Mouse (Mus musculus) liver, embryonic 13.5 days (tissue): ENCODE data around the gene Pus7. TPM values are rescaled to one million over a fixed set of nuclear protein-coding genes. Genes with fewer than 3 reads are reported as not detected.

Experiments
- ATAC-seq: fragments of 200-750 bp; cut with Nextera tagmentation; 2 replicates; pipeline ENCODE4 v1.8.0; 2017; ENCODE audit warnings: low read depth, mild to moderate bottlenecking, moderate number of reproducible peaks, moderate library complexity
- DNase-seq: peaks from one replicate; pipeline ENCODE4 v3.0.0; 2022
- H3K27ac ChIP-seq: fragments of 300-500 bp; sonication (generic); 2 replicates; pipeline ENCODE4 v1.5.1; 2015; ENCODE audit warnings: moderate library complexity, mild to moderate bottlenecking, inconsistent platforms
- H3K27me3 ChIP-seq: fragments of 300-500 bp; sonication (generic); 2 replicates; pipeline ENCODE4 v1.6.1; 2015; ENCODE audit warnings: mild to moderate bottlenecking, inconsistent platforms
- H3K36me3 ChIP-seq: fragments of 300-500 bp; sonication (generic); 2 replicates; pipeline ENCODE4 v1.6.1; 2015; ENCODE audit warnings: mild to moderate bottlenecking, inconsistent platforms
- H3K4me1 ChIP-seq: fragments of 300-500 bp; sonication (generic); replicated peaks from 2 replicates; pipeline ENCODE4 v1.6.1; 2015; ENCODE audit warnings: inconsistent platforms
- H3K4me2 ChIP-seq: fragments of 300-500 bp; sonication (generic); 2 replicates; pipeline ENCODE4 v1.6.1; 2015; ENCODE audit warnings: inconsistent platforms, mild to moderate bottlenecking, moderate library complexity
- H3K4me3 ChIP-seq: fragments of 300-500 bp; sonication (generic); replicated peaks from 2 replicates; pipeline ENCODE4 v1.5.1; 2015; ENCODE audit warnings: mild to moderate bottlenecking, inconsistent platforms
- H3K9ac ChIP-seq: fragments of 300-500 bp; sonication (generic); 2 replicates; pipeline ENCODE4 v1.6.1; 2015; ENCODE audit warnings: mild to moderate bottlenecking, inconsistent platforms
- H3K9me3 ChIP-seq: fragments of 300-500 bp; sonication (generic); replicated peaks from 2 replicates; pipeline ENCODE4 v1.6.1; 2016; ENCODE audit warnings: inconsistent platforms
- WGBS: fragments of 180-500 bp; shearing (Covaris S2); methylation state at CpG from one replicate; pipeline ENCODE4 v1.1.7; 2015; ENCODE audit not compliant: insufficient replicate concordance; 5-methylcytosine and 5-hydroxymethylcytosine counted together
- polyA plus RNA-seq: library from polyadenylated mRNA; unstranded; fragments of >200 nt; fragmentation: Nextera tagmentation; extraction: Ambion mirVana; gene quantifications from 2 replicates; pipeline ENCODE4 v1.2.1, GENCODE M21; 2015

The Pus7 gene
- 21.7 and 26.8 TPM in 2 replicates for polyA plus RNA-seq

GRCm38 (mm10) chr5:23782931-23783877 is at the start of gene Pus7:
Gene Pus7 (minus strand): TSS chr5:23783711.
- peaks cover 43% of the 10 kb centered on the region for H3K4me1 ChIP-seq
- peak; percentile 89 for ATAC-seq
- H3K4me3 ChIP-seq = peak within 1 kb of the TSS; percentile 87
- peaks cover 1% of the 10 kb centered on the region for H3K36me3 ChIP-seq
- under 1% methylated on average over 83 of the region's 86 CpGs for WGBS
- H3K27me3 ChIP-seq = no peaks in the 10 kb centered on the region
- peak within 1 kb of the TSS; percentile 95 for H3K4me2 ChIP-seq
- H3K9me3 ChIP-seq = no peaks in the 10 kb centered on the region
- DNase-seq = peak; percentile 81
- peak within 1 kb of the TSS; percentile 69 for H3K27ac ChIP-seq
- H3K9ac ChIP-seq = peak within 1 kb of the TSS; percentile 94

- no peaks in the 10 kb centered on the region for H3K36me3 ChIP-seq
- H3K9me3 ChIP-seq = no peaks in the 10 kb centered on the region
- whole genome bisulfite sequencing = 28% methylated on average over 58 of the region's 58 CpGs
- ATAC-seq = no peak
- no peak overlapping the region for H3K9ac ChIP-seq
- H3K4me2 ChIP-seq = peak overlapping the region; percentile 8; the same call in 1 of the 2 replicates
- H3K4me3 ChIP-seq = no peak overlapping the region
- no peak overlapping the region for H3K27ac ChIP-seq
- peaks cover 3% of the 10 kb centered on the region; the same call in 1 of the 2 replicates for H3K4me1 ChIP-seq
- H3K27me3 ChIP-seq = peaks cover 50% of the 10 kb centered on the region
- no peak for DNase-seq
Observed at GRCm38 (mm10) chr5:23830897-23831752, 47.6 kb upstream of the Pus7 start.

GRCm38 (mm10) chr5:23826321-23827004 is 43.0 kb upstream of the Pus7 start:
- Histone ChIP-seq H3K27ac (no peak overlapping the region), H3K4me2 (no peak overlapping the region), H3K27me3 (peaks cover 27% of the 10 kb centered on the region), H3K36me3 (no peaks in the 10 kb centered on the region), H3K9ac (no peak overlapping the region), H3K4me1 (peaks cover 3% of the 10 kb centered on the region; the same call in 1 of the 2 replicates), H3K4me3 (no peak overlapping the region), H3K9me3 (no peaks in the 10 kb centered on the region)
- 24% methylated on average over 11 of the region's 11 CpGs for WGBS
- no peak for ATAC-seq
- DNase-seq = peak; percentile 24

GRCm38 (mm10) chr5:23824171-23824733 is 40.7 kb upstream of the Pus7 start:
- Histone ChIP-seq H3K4me3 (no peak overlapping the region), H3K36me3 (peaks cover 12% of the 10 kb centered on the region), H3K27me3 (peaks cover 6% of the 10 kb centered on the region), H3K9me3 (no peaks in the 10 kb centered on the region), H3K4me2 (no peak overlapping the region), H3K4me1 (no peaks in the 10 kb centered on the region), H3K9ac (no peak overlapping the region), H3K27ac (no peak overlapping the region)
- ATAC-seq = no peak
- 72% methylated on average over 8 of the region's 8 CpGs for WGBS
- no peak for DNase-seq

GRCm38 (mm10) chr5:23822306-23822705 is 38.8 kb upstream of the Pus7 start:
- DNase-seq = no peak
- Histone ChIP-seq H3K9ac (no peak overlapping the region), H3K4me2 (no peak overlapping the region), H3K9me3 (no peaks in the 10 kb centered on the region), H3K27ac (no peak overlapping the region), H3K4me1 (no peaks in the 10 kb centered on the region), H3K36me3 (peaks cover 27% of the 10 kb centered on the region), H3K4me3 (no peak overlapping the region), H3K27me3 (no peaks in the 10 kb centered on the region)
- 0 out of 2 replicates have a peak, but pooled peaks have one; percentile 7 for ATAC-seq
- WGBS = 72% methylated on average over 11 of the region's 11 CpGs

- DNase-seq (no peak), ATAC-seq (no peak)
- Histone ChIP-seq H3K27ac (no peak overlapping the region), H3K4me3 (no peak overlapping the region), H3K36me3 (peaks cover 81% of the 10 kb centered on the region), H3K9ac (no peak overlapping the region), H3K4me2 (no peak overlapping the region), H3K27me3 (no peaks in the 10 kb centered on the region), H3K9me3 (peaks cover 9% of the 10 kb centered on the region), H3K4me1 (no peaks in the 10 kb centered on the region)
- WGBS = 90% methylated on average over 15 of the region's 15 CpGs
Observed at GRCm38 (mm10) chr5:23816681-23817080, 33.2 kb upstream of the Pus7 start.

GRCm38 (mm10) chr5:23814841-23815240 is 31.3 kb upstream of the Pus7 start:
- no peak overlapping the region for H3K4me3 ChIP-seq
- H3K27ac ChIP-seq = no peak overlapping the region
- no peak for DNase-seq
- H3K4me1 ChIP-seq = no peaks in the 10 kb centered on the region
- H3K36me3 ChIP-seq = peaks cover 93% of the 10 kb centered on the region
- H3K9me3 ChIP-seq = peaks cover 9% of the 10 kb centered on the region
- WGBS = 87% methylated on average over 5 of the region's 5 CpGs
- H3K4me2 ChIP-seq = no peak overlapping the region
- H3K9ac ChIP-seq = no peak overlapping the region
- no peak for ATAC-seq
- H3K27me3 ChIP-seq = no peaks in the 10 kb centered on the region

GRCm38 (mm10) chr5:23792726-23793125 is 9.2 kb upstream of the Pus7 start:
- no peak overlapping the region for H3K9ac ChIP-seq
- no peak overlapping the region for H3K4me3 ChIP-seq
- H3K4me1 ChIP-seq = peaks cover 32% of the 10 kb centered on the region
- no peak overlapping the region for H3K4me2 ChIP-seq
- no peak for DNase-seq
- peaks cover 63% of the 10 kb centered on the region for H3K36me3 ChIP-seq
- 83% methylated on average over 2 of the region's 2 CpGs for WGBS
- H3K27ac ChIP-seq = no peak overlapping the region
- H3K27me3 ChIP-seq = no peaks in the 10 kb centered on the region
- ATAC-seq = no peak
- no peaks in the 10 kb centered on the region for H3K9me3 ChIP-seq

- DNase-seq = peak; percentile 26
- peak; percentile 42 for ATAC-seq
Observed at GRCm38 (mm10) chr5:23789078-23789612, 5.6 kb upstream of the Pus7 start.

GRCm38 (mm10) chr5:23788390-23788830 is 4.9 kb upstream of the Pus7 start:
- Histone ChIP-seq H3K4me2 (peak overlapping the region; percentile 72), H3K4me1 (peaks cover 41% of the 10 kb centered on the region), H3K9ac (peak overlapping the region; percentile 95), H3K4me3 (peak overlapping the region; percentile 97), H3K36me3 (peaks cover 28% of the 10 kb centered on the region), H3K27me3 (no peaks in the 10 kb centered on the region), H3K27ac (peak overlapping the region; percentile 90), H3K9me3 (no peaks in the 10 kb centered on the region)
- 8% methylated on average over 3 of the region's 3 CpGs for WGBS
- ATAC-seq = no peak
- no peak for DNase-seq

More at GRCm38 (mm10) chr5:23789078-23789612, 5.6 kb upstream of the Pus7 start:
- Histone ChIP-seq H3K27ac (peak overlapping the region; percentile 90), H3K9ac (peak overlapping the region; percentile 95), H3K9me3 (no peaks in the 10 kb centered on the region), H3K4me3 (peak overlapping the region; percentile 97), H3K27me3 (no peaks in the 10 kb centered on the region), H3K4me2 (peak overlapping the region; percentile 72), H3K4me1 (peaks cover 36% of the 10 kb centered on the region), H3K36me3 (peaks cover 31% of the 10 kb centered on the region)
- WGBS = 28% methylated on average over 4 of the region's 4 CpGs
